Mouse (Mus musculus): ENCODE measurements around the gene Wdr13.

- no peak for TF ChIP-seq MYOG (IDR thresholded peaks at IDR 0.05; ENCODE audit: control insufficient read depth, extremely low read depth, insufficient read length)
- no peak for TF ChIP-seq CTCF (IDR thresholded peaks at IDR 0.05; ENCODE audit: control insufficient read depth, insufficient read depth, insufficient read length)
- TF ChIP-seq MAX (IDR thresholded peaks at IDR 0.05): no peak
Measured at GRCm38 (mm10) chrX:8131393-8131792, 1.3 kb downstream of the Wdr13 start.

Data from C2C12 (cell line).